Mouse (Mus musculus): ENCODE data around the gene Asna1.

Gene Asna1

DNA sequence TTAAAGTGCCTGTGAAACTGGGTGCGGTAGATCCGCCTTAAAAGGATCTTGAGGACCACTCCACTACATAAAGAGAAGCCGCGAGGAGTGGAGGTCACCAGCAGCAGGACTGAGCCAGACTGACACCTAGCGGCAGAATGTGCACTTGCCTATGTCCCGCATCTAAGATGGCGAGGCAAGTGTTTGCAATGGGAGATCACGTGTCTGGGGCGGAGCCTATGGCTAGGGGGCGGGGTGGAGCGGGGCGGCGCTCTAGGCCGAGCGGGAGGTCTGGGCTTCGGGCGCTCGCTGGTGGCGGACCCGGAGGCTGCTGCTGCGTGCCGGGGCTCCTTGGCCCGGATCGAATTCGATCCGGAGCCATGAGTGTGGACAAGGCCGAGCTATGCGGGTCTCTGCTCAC is 34.7 kb downstream of the Asna1 start, which contains the start of gene Hook2:
Hook2 (plus strand) TSS at position 255 of the 400 bp plus-strand sequence.
- DNase-seq (ENCODE audit: low spot score in 2 of 2) = peak; percentile 96 to 99

DNA sequence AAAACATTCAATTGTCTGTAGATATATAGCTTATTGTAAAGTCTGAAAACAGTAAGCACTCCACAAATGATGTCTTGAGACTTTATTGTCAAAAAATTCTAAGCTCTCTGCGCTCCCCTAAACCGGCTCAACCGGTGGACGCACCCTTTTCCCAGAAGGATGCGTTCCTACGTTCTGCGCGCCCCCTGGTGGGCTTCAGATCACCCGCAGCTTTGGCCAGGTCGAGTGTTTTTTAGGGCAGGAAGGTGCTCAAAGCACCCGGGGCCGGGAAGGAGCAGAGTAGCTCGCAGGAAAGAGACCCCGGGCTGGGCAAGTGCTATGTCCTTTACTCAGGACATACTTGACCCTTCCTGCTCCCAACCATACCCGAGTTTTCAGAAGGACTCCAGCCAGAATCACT is 35.3 kb downstream of the Asna1 start:
- peak; percentile 96 to 97 for DNase-seq (ENCODE audit: low spot score in 2 of 2)

- DNase-seq (ENCODE audit: low spot score in 2 of 2) = peak; percentile 44 to 61
Measured at GRCm38 (mm10) chr8:84989311-84989731, 35.8 kb downstream of the Asna1 start.

- DNase-seq (ENCODE audit: low spot score in 2 of 2) = no peak
Measured at GRCm38 (mm10) chr8:84987903-84988302, 37.2 kb downstream of the Asna1 start.

DNA sequence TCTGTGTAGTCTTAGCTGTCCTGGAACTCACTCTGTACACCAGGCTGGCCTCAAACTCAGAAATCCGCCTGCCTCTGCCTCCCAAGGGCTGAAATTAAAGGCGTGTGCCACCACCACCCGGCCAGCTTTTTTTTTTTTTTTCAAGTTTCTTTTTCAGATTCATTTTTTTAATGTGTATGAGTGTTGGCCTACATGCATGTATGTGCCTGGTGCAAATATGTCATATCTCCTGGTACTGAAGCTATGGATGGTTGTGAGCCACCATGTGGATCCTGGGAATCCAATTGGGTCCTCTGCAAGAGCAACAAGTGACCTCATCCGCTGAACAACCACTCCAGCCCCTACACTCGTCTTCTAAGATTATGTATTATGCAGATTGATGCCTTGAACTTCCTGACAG is 37.7 kb downstream of the Asna1 start:
- DNase-seq (ENCODE audit: low spot score in 2 of 2) = no peak

DNA sequence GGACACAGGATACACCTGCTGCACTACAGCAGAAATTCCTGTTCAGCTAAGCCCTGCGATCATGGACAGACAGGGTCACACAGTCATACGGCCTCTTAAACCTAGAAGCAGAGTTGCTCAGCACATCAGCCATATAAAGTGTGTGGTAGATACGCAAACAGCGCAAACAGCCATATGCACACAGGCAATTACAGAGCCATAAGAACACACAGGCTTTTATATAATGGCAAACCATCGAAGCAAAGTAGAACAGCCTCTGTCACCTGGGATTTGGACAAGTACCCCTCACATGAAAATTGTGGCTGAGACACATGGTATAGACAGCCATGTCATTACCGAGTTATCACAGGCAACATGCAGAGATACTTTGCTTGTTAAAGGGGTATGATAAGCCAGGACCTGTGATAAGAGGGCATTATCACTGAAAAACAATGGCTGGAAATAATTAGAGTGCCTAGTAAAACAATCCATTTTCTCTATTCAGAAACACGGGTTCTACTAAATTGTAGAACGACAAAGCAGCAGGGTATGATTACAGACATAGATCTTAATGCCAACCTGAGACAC is 38.6 kb downstream of the Asna1 start:
- no peak for DNase-seq (ENCODE audit: low spot score in 2 of 2)

DNA sequence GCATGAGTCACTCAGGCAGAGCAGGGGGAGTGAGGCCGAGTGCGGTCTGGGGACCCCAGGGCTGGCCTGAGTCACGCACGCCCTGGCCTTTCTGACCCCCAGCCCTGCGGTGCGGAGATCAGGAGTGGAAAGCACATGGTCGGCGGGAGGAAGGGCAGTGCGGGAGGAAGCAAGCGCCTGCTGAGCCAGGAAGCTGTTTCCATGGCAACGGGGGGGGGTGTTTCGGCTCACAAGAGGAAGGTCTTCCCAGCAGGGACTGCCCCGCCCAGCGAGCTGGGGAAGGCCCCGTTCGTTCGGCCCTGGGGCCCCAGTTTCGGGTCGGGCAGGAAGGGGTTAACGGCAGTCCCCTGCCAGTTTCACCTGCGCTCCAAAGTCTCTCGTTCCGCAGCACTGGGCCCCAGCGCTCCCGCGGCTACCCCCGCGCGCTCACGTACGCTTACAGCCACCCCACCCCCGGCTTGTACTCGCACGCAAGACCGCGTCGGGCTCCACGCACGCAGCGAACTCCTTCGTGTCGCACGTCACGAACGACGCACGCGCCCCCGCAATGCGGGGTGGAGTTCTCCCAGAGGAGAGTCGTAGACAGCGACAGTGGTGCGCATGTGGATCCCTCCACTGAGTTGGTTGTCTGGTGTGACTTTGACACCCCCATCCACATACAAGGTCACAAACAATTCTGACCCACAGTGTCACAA is 39.2 kb downstream of the Asna1 start:
- DNase-seq (ENCODE audit: low spot score in 2 of 2) = peak; percentile 85 to 92

GRCm38 (mm10) chr8:84985049-84985683 is 39.9 kb downstream of the Asna1 start:
- DNase-seq (ENCODE audit: low spot score in 2 of 2) = peak; percentile 24 to 49

- peak in 1 of 2 experiments; percentile 34 for DNase-seq (ENCODE audit: low spot score in 2 of 2)
Measured at GRCm38 (mm10) chr8:84984294-84985048, 40.6 kb downstream of the Asna1 start.

DNA sequence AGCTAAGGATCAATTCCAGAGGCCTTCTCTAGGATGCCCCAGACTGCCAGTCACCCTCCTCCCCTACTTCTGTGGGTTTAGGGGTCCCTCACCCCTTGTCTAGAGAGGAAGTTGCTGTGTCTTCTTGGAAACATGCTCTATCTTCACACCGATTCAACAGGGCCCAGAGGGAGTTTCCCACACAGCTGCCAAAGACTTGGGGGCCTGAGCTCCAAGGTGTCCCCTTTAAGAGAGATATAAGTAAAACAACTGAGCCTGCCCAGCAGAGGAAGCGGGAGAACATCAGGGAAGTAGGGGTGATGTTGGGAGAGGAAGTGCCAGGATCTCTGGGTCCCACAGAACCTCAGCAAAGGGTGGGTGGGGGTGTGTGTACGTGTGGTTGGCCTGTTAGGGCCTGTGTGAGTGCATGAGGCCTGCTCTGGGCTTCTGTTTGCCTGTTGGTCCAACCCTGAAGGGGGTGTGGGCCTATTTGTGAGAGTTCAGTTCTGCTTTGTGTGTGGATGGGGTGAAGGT is 42.5 kb downstream of the Asna1 start:
- peak in 1 of 2 experiments; percentile 54 for DNase-seq (ENCODE audit: low spot score in 2 of 2)

DNA sequence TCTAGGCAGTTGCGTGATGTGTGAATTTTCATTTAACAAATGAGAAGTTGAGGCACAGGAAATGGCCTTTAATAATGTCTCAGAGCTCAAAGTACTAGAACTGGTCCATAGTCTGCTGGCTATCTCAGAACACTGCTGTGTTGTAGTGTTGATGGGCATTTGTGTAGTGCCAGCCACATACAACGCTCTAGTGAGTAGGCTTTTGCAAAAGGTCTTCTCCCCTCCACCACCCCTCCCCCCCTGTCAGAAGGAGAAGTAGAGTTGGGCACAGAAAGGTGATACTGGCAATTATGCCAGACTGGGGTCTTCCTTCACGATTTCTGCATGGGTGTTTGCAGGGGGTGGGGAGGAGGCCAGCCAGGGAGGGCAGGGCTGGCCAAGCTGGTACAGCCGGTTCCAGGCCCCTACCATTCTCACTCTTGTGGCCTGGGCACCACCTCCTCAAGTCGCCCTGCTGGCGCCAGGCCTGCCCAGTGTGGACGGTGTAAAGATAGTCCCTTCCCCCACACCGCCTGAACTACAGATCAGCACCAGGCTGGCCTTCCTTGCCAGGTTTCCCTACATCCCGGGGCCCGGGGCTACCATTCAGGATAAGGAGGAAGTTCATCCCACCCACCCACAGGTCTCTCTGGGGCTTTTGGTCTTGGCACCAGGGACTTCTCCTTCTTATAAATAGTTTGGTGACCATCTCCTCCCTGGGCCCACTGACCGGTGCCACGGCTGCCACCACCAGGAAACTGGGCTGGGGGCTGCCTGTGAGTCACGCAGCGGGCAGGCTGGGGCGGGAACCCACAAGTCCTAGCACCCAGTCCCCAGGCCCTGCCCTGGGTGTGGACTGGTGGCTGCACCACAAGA is 43.2 kb downstream of the Asna1 start:
- DNase-seq (ENCODE audit: low spot score in 2 of 2) = peak in 1 of 2 experiments; percentile 32

- peak; percentile 41 to 72 for DNase-seq (ENCODE audit: low spot score in 2 of 2)
Measured at GRCm38 (mm10) chr8:84980622-84981358, 44.3 kb downstream of the Asna1 start.

DNA sequence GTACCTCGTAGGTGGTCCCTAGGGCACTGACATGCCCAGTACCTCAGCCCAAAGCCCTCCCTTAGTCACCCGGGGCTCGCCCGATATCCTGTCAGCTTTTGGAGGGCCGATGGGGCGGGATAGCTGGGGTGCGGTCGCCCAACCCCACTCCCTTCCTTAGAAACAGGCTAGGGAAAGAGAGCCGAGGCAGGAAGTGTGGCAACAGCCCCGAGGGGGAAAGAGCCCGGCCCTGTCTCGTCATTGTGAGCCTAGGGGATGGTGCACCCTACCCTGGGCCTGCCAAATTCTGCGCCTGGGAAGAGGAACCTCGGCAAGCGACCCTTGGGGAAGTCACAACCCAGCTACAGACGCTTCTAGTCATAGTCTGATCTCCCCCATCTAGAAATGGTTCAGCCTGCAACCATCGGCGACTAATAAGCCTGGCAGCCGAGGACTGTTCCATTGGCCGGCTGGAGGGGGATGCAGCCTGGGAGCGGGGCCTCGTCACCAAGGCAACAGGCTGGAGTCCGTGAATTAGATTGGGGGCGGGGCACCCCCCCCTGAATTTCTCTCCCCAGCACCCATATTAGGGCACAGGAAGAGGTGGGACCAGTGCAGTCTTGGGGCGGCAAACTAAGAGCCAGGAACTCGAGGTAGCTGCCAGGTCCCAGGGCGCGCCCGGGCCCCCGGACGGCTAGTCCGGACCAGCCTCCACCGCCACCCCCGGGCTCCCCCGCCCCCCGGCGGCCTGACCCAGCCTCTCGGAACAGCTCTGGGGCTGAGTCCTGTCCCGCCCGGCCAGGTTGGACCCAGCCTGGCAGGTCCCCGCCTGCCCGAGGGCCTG is 45.3 kb downstream of the Asna1 start:
- DNase-seq (ENCODE audit: low spot score in 2 of 2) = peak; percentile 88 to 92

GRCm38 (mm10) chr8:84978248-84978940 is 46.7 kb downstream of the Asna1 start, which contains the start of gene Junb:
Junb (minus strand) TSS chr8:84978718.
- DNase-seq (ENCODE audit: low spot score in 2 of 2) = peak; percentile 82 to 90

GRCm38 (mm10) chr8:84977435-84978247 is 47.4 kb downstream of the Asna1 start:
- DNase-seq (ENCODE audit: low spot score in 2 of 2) = peak; percentile 82 to 84

- DNase-seq (ENCODE audit: low spot score in 2 of 2) = no peak
Measured at GRCm38 (mm10) chr8:84976763-84977434, 48.2 kb downstream of the Asna1 start.
